Mouse (Mus musculus) intestine, postnatal 0 days (tissue): ENCODE measurements around the gene Cct3. TPM values are rescaled to one million over a fixed set of nuclear protein-coding genes. Genes with fewer than 3 reads are reported as not detected.
"Not testable (repeated sequence)": the region's sequence is repeated elsewhere in the genome, so short reads cannot be mapped to it uniquely, and the experiment has no call there.

ENCODE experiments used
- ATAC-seq: fragments of 200-750 bp; cut with Nextera tagmentation; 2 replicates; pipeline ENCODE4 v1.8.0; 2017; ENCODE audit warnings: mild to moderate bottlenecking, moderate TSS enrichment, moderate library complexity
- H3K27ac ChIP-seq: fragments of 300-500 bp; sonication (generic); 2 replicates; pipeline ENCODE4 v1.5.1; 2014; ENCODE audit warnings: mild to moderate bottlenecking, low read depth, low read length, moderate library complexity
- H3K27me3 ChIP-seq: fragments of 300-500 bp; sonication (generic); replicated peaks from 2 replicates; pipeline ENCODE4 v1.6.1; 2014; ENCODE audit warnings: low read length, mixed read lengths; ENCODE audit not compliant: control insufficient read depth, insufficient read depth
- H3K36me3 ChIP-seq: fragments of 300-500 bp; sonication (generic); 2 replicates; pipeline ENCODE4 v1.6.1; 2014; ENCODE audit warnings: mild to moderate bottlenecking, moderate library complexity; ENCODE audit not compliant: control insufficient read depth, insufficient read depth
- H3K4me1 ChIP-seq: fragments of 300-500 bp; sonication (generic); replicated peaks from 2 replicates; pipeline ENCODE4 v1.6.1; 2014; ENCODE audit warnings: antibody characterized with exemption, low read length, mixed read lengths; ENCODE audit not compliant: control insufficient read depth, insufficient read depth
- H3K4me2 ChIP-seq: fragments of 300-500 bp; sonication (generic); replicated peaks from 2 replicates; pipeline ENCODE4 v1.6.1; 2014; ENCODE audit warnings: low read depth, mild to moderate bottlenecking, moderate library complexity
- H3K4me3 ChIP-seq: fragments of 300-500 bp; sonication (generic); 2 replicates; pipeline ENCODE4 v1.5.1; 2014; ENCODE audit warnings: low read depth, low read length
- H3K9ac ChIP-seq: fragments of 300-500 bp; sonication (generic); 2 replicates; pipeline ENCODE4 v1.6.1; 2014; ENCODE audit warnings: mild to moderate bottlenecking, low read depth, low read length
- H3K9me3 ChIP-seq: fragments of 300-500 bp; sonication (generic); 2 replicates; pipeline ENCODE4 v1.6.1; 2016; ENCODE audit warnings: mixed run types; ENCODE audit not compliant: control insufficient read depth
- CTCF ChIP-seq: sonication (generic); IDR thresholded peaks from 2 replicates; pipeline ENCODE4 v1.5.1; 2016; ENCODE audit warnings: low read depth, mild to moderate bottlenecking, control low read depth, antibody characterized with exemption, moderate library complexity
- WGBS: fragments of 180-500 bp; shearing (Covaris S2); extraction: QIAGEN DNeasy Blood & Tissue Kit; methylation state at CpG from one replicate; pipeline ENCODE4 v1.1.7; 2014; 5-methylcytosine and 5-hydroxymethylcytosine counted together
- polyA plus RNA-seq: library from polyadenylated mRNA; unstranded; fragments of >200 nt; fragmentation: Nextera tagmentation; extraction: Ambion mirVana; gene quantifications from 2 replicates; pipeline ENCODE4 v1.2.1, GENCODE M21; 2015

The Cct3 gene
- polyA plus RNA-seq, 1 experiment from 2014 or later, result 175 TPM

DNA sequence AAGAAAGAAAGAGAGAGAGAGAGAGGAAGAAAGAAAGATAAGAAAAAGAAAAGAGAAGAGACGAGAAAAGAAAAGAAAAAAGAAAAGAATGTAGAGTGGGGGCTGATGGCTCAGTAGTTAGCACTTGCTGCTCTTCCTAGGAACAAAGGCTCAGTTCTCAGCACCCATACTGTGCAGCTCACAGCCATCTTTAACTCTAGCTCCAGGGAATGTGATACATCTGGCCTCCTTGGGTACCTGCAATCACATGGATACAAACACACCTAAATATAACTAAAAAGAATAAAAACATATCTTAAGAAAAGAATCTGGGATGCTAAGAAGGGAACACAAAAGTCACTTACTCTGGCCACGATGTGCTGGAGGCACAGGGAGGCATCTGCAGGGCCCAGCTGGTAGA is 20.8 kb upstream of the Cct3 start:
- Histone ChIP-seq H3K4me3 (no peak overlapping the region), H3K4me2 (no peak overlapping the region), H3K27me3 (no peaks in the 10 kb centered on the region), H3K4me1 (no peaks in the 10 kb centered on the region), H3K36me3 (no peaks in the 10 kb centered on the region), H3K27ac (no peak overlapping the region), H3K9me3 (no peaks in the 10 kb centered on the region), H3K9ac (no peak overlapping the region)
- WGBS, result 93% methylated on average over 2 of the region's 2 CpGs
- no peak for TF ChIP-seq CTCF
- ATAC-seq, result no peak

DNA sequence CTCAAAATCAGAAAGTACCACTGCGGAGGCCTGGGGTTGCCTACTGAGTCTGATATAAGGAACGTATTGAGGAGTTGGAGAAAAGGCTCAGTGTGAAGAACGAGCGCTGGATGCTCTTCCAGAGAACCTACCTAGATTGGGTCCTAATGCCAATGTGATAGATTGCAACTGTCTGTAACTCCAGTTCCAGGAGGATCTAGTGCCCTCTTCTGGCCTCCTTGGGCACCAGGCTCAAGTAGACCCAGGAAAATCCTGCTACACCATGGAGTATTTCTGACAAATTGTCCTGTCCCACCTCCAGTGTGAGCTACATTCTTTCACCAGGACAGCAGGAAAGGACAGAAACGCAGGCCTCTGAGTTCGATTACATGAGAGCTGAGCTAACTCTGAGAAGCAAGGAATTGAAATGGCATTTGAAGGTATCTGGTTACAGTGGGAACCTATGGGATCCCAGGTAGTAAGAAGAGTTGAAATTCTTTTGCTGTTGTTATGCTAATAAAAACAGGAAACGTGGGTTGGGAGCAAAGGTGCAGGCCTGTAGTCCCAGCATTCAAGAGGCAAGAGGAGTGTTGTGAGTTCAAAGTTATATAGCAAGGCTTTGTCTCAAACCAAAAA is 20.3 kb upstream of the Cct3 start:
- 44% methylated on average over 7 of the region's 7 CpGs for WGBS
- Histone ChIP-seq H3K36me3 (no peaks in the 10 kb centered on the region), H3K4me2 (no peak overlapping the region), H3K27me3 (no peaks in the 10 kb centered on the region), H3K9ac (no peak overlapping the region), H3K9me3 (no peaks in the 10 kb centered on the region), H3K4me1 (no peaks in the 10 kb centered on the region), H3K27ac (no peak overlapping the region), H3K4me3 (no peak overlapping the region)
- ATAC-seq, result no peak
- peak; percentile 77 for TF ChIP-seq CTCF

DNA sequence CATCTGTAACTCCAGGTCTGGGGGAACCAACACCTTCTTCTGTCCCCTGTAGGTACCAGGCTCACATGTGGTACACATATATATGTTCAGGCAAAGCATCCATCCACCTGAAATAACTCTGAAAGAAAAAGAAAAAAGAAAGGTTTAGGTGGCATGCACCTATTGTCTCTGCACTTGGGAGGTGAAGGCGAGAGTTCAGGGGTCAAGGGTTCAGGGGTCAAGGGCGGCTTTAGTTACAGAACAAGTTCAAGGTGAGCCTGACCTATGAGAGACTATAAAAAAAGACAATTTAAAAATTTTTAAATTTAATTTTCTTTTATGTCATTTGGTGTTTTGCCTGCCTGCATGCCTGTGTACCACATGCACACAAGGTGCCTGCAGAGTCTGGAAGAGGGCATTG is 16.9 kb upstream of the Cct3 start:
- H3K9ac ChIP-seq, result no peak overlapping the region
- no peaks in the 10 kb centered on the region for H3K9me3 ChIP-seq
- H3K4me1 ChIP-seq, result no peaks in the 10 kb centered on the region
- no peak for TF ChIP-seq CTCF
- H3K4me2 ChIP-seq, result no peak overlapping the region
- H3K27me3 ChIP-seq, result no peaks in the 10 kb centered on the region
- 92% methylated on average over 2 of the region's 2 CpGs for WGBS
- ATAC-seq, result no peak
- H3K36me3 ChIP-seq, result no peaks in the 10 kb centered on the region
- no peak overlapping the region for H3K27ac ChIP-seq
- no peak overlapping the region for H3K4me3 ChIP-seq

DNA sequence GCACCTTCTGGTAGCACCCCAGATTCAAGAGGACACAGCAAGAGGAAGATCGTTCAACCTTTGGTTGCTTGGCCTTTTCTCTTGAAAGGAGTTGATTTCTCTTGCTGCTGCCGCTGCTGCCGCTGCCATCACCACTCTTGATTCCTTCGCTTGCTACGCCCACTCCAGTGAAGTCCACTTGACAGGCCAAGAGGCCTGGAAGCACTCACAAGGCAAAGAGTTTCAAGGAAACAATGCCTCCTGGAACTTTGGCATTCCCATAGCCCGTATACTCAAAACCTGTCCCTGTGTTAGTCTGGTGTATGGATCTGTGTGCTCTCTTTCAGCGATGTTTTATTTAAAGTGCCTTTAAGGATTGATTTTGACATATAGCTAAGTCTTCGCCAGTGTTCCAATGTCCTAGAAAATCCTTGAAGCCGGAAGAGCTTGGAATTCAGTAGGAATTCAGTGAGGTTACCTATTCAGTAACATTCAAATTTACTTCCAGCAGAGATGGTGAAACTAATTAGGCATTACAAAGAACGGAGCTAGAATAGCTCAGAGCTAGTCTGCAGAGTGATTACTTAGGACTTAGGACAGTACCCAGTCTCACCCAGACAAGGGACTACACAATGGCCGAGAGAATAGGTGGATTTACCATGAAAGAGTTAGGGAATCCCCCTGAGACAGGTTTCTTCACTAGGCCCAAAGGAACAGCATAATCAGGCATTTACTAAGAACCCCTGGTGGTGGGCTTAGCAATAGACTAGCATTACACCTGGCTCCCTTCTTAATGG is 15.6 kb upstream of the Cct3 start:
- H3K36me3 ChIP-seq, H3K27ac ChIP-seq, H3K9ac ChIP-seq, H3K4me3 ChIP-seq, ATAC-seq, H3K4me2 ChIP-seq, H3K9me3 ChIP-seq, H3K27me3 ChIP-seq, H3K4me1 ChIP-seq: not testable (repeated sequence)
- WGBS, result 76% methylated on average over 11 of the region's 11 CpGs

DNA sequence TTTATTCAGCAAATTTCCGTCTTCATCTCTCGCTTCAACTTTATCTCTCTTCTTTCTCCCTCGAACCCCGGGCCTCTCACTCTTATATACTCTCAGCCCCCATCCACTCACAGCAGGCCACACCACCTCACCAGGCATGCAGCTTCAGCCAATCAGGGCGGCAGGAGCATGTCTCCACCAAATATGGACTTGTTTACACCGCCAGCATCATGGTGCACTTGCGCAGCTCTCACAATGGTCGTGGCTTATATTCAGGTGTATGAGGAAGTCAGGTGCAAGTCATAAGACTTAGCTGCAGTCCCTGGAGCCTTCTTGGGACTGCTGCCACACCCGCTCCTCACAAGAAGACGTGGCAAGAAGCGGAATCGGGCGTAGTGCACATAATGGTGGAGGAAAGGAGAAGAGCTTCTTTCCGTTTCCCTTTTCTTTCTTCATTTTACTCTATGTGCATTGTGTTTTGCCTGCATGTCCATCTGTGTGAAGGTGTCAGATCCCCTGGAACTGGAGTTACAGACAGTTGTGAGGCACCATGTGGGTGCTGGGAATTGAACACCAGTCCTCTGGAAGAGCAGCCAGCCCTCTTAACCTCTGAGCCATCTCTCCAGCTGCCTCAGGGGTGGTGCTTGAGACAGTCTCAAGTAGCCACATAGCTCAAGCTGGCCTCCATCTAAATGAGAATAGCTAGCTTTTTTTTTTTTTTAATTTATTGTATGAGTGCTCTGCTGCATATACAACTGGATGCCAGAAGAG is 11.9 kb upstream of the Cct3 start:
- not testable (repeated sequence) for H3K9ac ChIP-seq, H3K4me3 ChIP-seq, H3K27ac ChIP-seq, H3K9me3 ChIP-seq, H3K4me2 ChIP-seq, H3K27me3 ChIP-seq, ATAC-seq, H3K36me3 ChIP-seq, H3K4me1 ChIP-seq
- WGBS, result 92% methylated on average over 14 of the region's 14 CpGs

DNA sequence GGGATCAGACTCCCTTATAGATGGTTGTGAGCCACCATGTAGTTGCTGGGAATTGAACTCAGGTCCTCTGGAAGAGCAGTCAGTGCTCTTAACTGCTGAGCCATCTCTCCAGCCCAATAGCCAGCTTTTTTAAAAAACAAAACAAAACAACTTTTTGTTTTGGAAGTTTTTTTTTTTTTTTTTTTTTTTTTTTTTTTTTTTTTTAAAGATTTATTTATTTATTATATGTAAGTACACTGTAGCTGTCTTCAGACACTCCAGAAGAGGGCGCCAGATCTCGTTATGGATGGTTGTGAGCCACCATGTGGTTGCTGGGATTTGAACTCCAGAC is 11.4 kb upstream of the Cct3 start:
- H3K36me3 ChIP-seq, H3K4me2 ChIP-seq, H3K9me3 ChIP-seq, H3K4me3 ChIP-seq, H3K9ac ChIP-seq, H3K27me3 ChIP-seq, H3K27ac ChIP-seq, H3K4me1 ChIP-seq, ATAC-seq: not testable (repeated sequence)
- WGBS, result no CpG with 5 or more reads among the region's 2 CpGs
